Mouse (Mus musculus): ENCODE measurements around the gene Gm28038.

Gm28038 gene

GRCm38 (mm10) chr2:30280743-30281142, at the start of gene Gm28038:
Gene Gm28038, plus strand, starts transcription at chr2:30281043.
- no peak for DNase-seq

- no peak for DNase-seq
These were observed 45.2 kb upstream of the Gm28038 start for GRCm38 (mm10) chr2:30235593-30235992.

- DNase-seq, result no peak
These were observed 44.2 kb upstream of the Gm28038 start for GRCm38 (mm10) chr2:30236426-30237198.

GRCm38 (mm10) chr2:30237199-30237880, 43.5 kb upstream of the Gm28038 start, which contains the start of gene Lrrc8a:
Gene Lrrc8a, plus strand, starts transcription at chr2:30237715.
- DNase-seq, result peak; percentile 100

- DNase-seq, result peak; percentile 87
These were observed 43.0 kb upstream of the Gm28038 start for GRCm38 (mm10) chr2:30237881-30238280.

- DNase-seq, result no peak
These were observed 41.9 kb upstream of the Gm28038 start for GRCm38 (mm10) chr2:30238906-30239465.

GRCm38 (mm10) chr2:30239777-30240176, 41.1 kb upstream of the Gm28038 start:
- peak; percentile 78 for DNase-seq

- no peak for DNase-seq
These were observed 40.6 kb upstream of the Gm28038 start, which contains the start of gene Gm28035 for GRCm38 (mm10) chr2:30240267-30240666. Gene Gm28035, plus strand, starts transcription at chr2:30240567.

GRCm38 (mm10) chr2:30242509-30242908, 38.3 kb upstream of the Gm28038 start:
- DNase-seq, result peak; percentile 83

GRCm38 (mm10) chr2:30243391-30243790, 37.5 kb upstream of the Gm28038 start:
- no peak for DNase-seq

GRCm38 (mm10) chr2:30244595-30245178, 36.2 kb upstream of the Gm28038 start:
- no peak for DNase-seq

GRCm38 (mm10) chr2:30247036-30247435, 33.8 kb upstream of the Gm28038 start:
- DNase-seq, result no peak

- no peak for DNase-seq
These were observed 33.2 kb upstream of the Gm28038 start for GRCm38 (mm10) chr2:30247681-30248080.

GRCm38 (mm10) chr2:30249182-30249581, 31.7 kb upstream of the Gm28038 start:
- DNase-seq, result no peak

GRCm38 (mm10) chr2:30250166-30251128, 30.4 kb upstream of the Gm28038 start:
- no peak for DNase-seq

GRCm38 (mm10) chr2:30251417-30252104, 29.3 kb upstream of the Gm28038 start:
- DNase-seq, result peak; percentile 59

GRCm38 (mm10) chr2:30252521-30252920, 28.3 kb upstream of the Gm28038 start:
- DNase-seq, result no peak

GRCm38 (mm10) chr2:30253809-30254208, 27.0 kb upstream of the Gm28038 start:
- no peak for DNase-seq

GRCm38 (mm10) chr2:30255631-30256395, 25.0 kb upstream of the Gm28038 start:
- DNase-seq, result no peak

- no peak for DNase-seq
These were observed 24.1 kb upstream of the Gm28038 start for GRCm38 (mm10) chr2:30256616-30257350.
